ENCODE assay signal across 15 mouse cellular contexts in genomic region chr9:119519116-119519515, GRCm38 (mm10). TPM values are rescaled to one million over a fixed set of nuclear protein-coding genes. Genes with fewer than 3 reads are reported as not detected.
DNase-seq lines count a peak whose midpoint lies in the region; TF ChIP-seq lines count a peak whose summit lies in the region.
"Had no signal": no experiment of that assay in that cellular context is flagged by ENCODE, and none has a peak within 500 bp of the region (broad histone marks: within the 10 kb centered on the region; RNA-seq: fewer than 3 reads in every experiment).

No protein-coding gene starts in this region.

- H3K9me3 ChIP-seq in heart, embryonic 10.5 days, result no peaks in the 10 kb centered on the region
- H3K9me3 ChIP-seq: limb, embryonic 10.5 days; liver, embryonic 13.5 days had no signal

- DNase-seq in heart, embryonic 10.5 days (ENCODE audit: low spot score), result no peak
- DNase-seq in heart, postnatal 10 days, result no peak
- peak; percentile 42 for DNase-seq in right cerebral cortex, adult 18-20 months
- DNase-seq in right cerebral cortex, postnatal 4 days, result no peak
- no peak for DNase-seq in gastrocnemius, postnatal 36 days
- DNase-seq in kidney, postnatal 25 days, result no peak
- DNase-seq: kidney, adult 8-10 months; liver, embryonic 13.5 days; thymus, adult 2 months had no signal

- H3K27ac ChIP-seq in heart, embryonic 10.5 days, result peak overlapping the region; percentile 9; the same call in 1 of the 2 replicates
- no peak overlapping the region for H3K27ac ChIP-seq in olfactory bulb, adult 2 months (ENCODE audit: insufficient read depth, low read depth, low read length)
- H3K27ac ChIP-seq: hindbrain, postnatal 0 days; limb, embryonic 10.5 days; liver, embryonic 13.5 days had no signal

- no peak for TF ChIP-seq POLR2A in olfactory bulb, adult 2 months (IDR thresholded peaks at IDR 0.05; ENCODE audit: insufficient read depth, low read depth, low read length)

- H3K36me3 ChIP-seq in heart, embryonic 10.5 days, result peaks cover 46% of the 10 kb centered on the region
- H3K36me3 ChIP-seq: limb, embryonic 10.5 days; liver, embryonic 13.5 days had no signal

- peaks cover 31% of the 10 kb centered on the region for H3K27me3 ChIP-seq in heart, embryonic 10.5 days (ENCODE audit: insufficient read depth, poor library complexity, severe bottlenecking)

- no peak overlapping the region for H3K4me3 ChIP-seq in heart, embryonic 10.5 days
- peak overlapping the region; percentile 11; the same call in 1 of the 2 replicates for H3K4me3 ChIP-seq in olfactory bulb, adult 2 months (ENCODE audit: insufficient read depth, low read depth, low read length)
- H3K4me3 ChIP-seq: erythroblast, embryonic 14.5 days; limb, embryonic 10.5 days; liver, embryonic 13.5 days had no signal

- H3K4me1 ChIP-seq in heart, embryonic 10.5 days, result peaks cover 40% of the 10 kb centered on the region
- peaks cover 27% of the 10 kb centered on the region for H3K4me1 ChIP-seq in olfactory bulb, adult 2 months (ENCODE audit: control insufficient read depth, insufficient read depth, low read length)
- H3K4me1 ChIP-seq: liver, embryonic 13.5 days had no signal

- TF ChIP-seq CTCF in olfactory bulb, adult 2 months (IDR thresholded peaks at IDR 0.05; ENCODE audit: insufficient read depth, low read depth, low read length), result no peak

- intact Hi-C loops in heart, postnatal 10 days (cut with DNase I), result loop anchor here (5.0 kb wide), 1 partner anchor 52 kb away; no protein-coding TSS in a partner anchor
- intact Hi-C loops in gastrocnemius, postnatal 36 days (cut with DNase I), result no loop called here

- WGBS in heart, embryonic 10.5 days, result 54% methylated on average over 23 of the region's 23 CpGs
- WGBS in olfactory bulb, adult 2 months, result 30% methylated on average over 23 of the region's 23 CpGs

RNA-seq across cellular contexts. Expression of gene Scn5a, which starts 59.7 kb away (rescaled TPM):
- polyA plus RNA-seq in heart, embryonic 10.5 days (2016; fragmentation: Nextera tagmentation; extraction: Ambion mirVana), result 8.2 and 18.0 TPM in 2 replicates
- total RNA-seq in heart, postnatal 10 days (2021), result 100 to 1,000 TPM; 124 to 128 TPM
- polyA plus RNA-seq in olfactory bulb, adult 2 months (2012; ENCODE audit: insufficient read depth, insufficient read length, low replicate concordance, missing spikeins), result not detected in 2 replicates
- under 1 TPM; 0.10 TPM for total RNA-seq in gastrocnemius, postnatal 36 days (2021)
- total RNA-seq: granulocyte monocyte progenitor cell, adult 5-6 weeks had no signal
- polyA plus RNA-seq: CD4-positive, CD25-positive, alpha-beta regulatory T cell, adult 4 months; erythroblast, embryonic 14.5 days had no signal

Comparison
In these comparisons a context has a peak if more than half of its experiments do, and no peak if none do; other contexts are left out.
1. RNA of gene Scn5a, which starts 59.7 kb away (total RNA-seq): 124 to 128 TPM in heart, postnatal 10 days; 0.10 TPM in gastrocnemius, postnatal 36 days; every median in the first group is over 100 times any median in the second.